Comparison of ENCODE assay signal across 8 mouse cellular contexts in the genomic region with DNA sequence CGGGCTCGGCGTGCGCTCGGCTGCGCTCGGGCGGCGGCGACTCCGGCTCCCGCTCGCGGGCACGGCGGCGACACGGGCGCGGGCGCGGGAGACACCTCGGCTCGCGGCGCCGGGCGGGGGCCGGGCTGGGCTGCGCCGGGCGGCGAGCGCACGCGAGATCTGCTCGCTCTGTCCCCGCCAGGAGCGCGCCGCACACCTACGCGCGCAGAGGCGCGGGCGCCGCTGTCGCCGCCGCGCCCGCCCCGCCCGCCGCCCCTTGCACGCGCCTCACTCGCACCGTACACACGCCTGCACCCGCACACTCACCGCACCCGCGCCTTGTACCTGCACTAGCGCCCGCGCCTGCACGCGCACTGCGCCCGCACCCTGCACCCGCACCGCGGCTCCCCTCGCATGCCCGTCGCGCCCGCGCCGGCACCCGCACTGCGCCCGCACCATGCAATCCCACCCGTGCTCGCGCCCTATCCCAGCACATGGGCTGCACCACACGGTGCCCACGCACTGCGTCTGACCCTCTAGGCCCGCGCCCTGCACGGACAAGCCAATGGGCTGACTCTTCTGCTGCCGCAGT. TPM values are rescaled to one million over a fixed set of nuclear protein-coding genes. Genes with fewer than 3 reads are reported as not detected.
DNase-seq lines count a peak whose midpoint lies in the region; ATAC-seq and TF ChIP-seq lines count a peak whose summit lies in the region.

No protein-coding gene starts in this region.

- peaks cover 86% of the 10 kb centered on the region for H3K27me3 ChIP-seq in lung, embryonic 15.5 days
- H3K27me3 ChIP-seq in hindbrain, embryonic 14.5 days (ENCODE audit: control insufficient read depth, insufficient read depth, low read length), result peaks cover 51% of the 10 kb centered on the region
- H3K27me3 ChIP-seq in liver, embryonic 12.5 days (replicated peaks), result peaks cover 94% of the 10 kb centered on the region

- DNase-seq in lung, postnatal 14 days, result no peak
- peak; percentile 79 for DNase-seq in hindbrain, embryonic 14.5 days (ENCODE audit: low spot score)
- DNase-seq in right cerebral cortex, postnatal 25 days, result peak; percentile 85
- no peak for DNase-seq in natural killer cell, adult 2 months (ENCODE audit: low spot score in 2 of 2)
- DNase-seq in T-cell, adult 2 months (ENCODE audit: low spot score), result no peak

- 0 out of 2 replicates have a peak overlapping the region, but pooled peaks have one; percentile 2 for H3K9ac ChIP-seq in lung, embryonic 15.5 days
- peak overlapping the region; percentile 88 for H3K9ac ChIP-seq in hindbrain, embryonic 14.5 days
- H3K9ac ChIP-seq in liver, embryonic 12.5 days, result no peak overlapping the region

- no peak overlapping the region for H3K27ac ChIP-seq in lung, embryonic 15.5 days
- H3K27ac ChIP-seq in cortical plate, adult 2 months (ENCODE audit: insufficient read depth, low read length), result peak overlapping the region; percentile 98
- peak overlapping the region; percentile 87 for H3K27ac ChIP-seq in hindbrain, embryonic 14.5 days
- no peak overlapping the region for H3K27ac ChIP-seq in liver, embryonic 12.5 days

- no peak; the same call in 1 of the 2 replicates for ATAC-seq in lung, embryonic 15.5 days (ENCODE audit: borderline replicate concordance, extremely low read depth, low FRiP score, low TSS enrichment)
- peak; percentile 88 for ATAC-seq in hindbrain, embryonic 14.5 days (ENCODE audit: low FRiP score)
- ATAC-seq in liver, embryonic 12.5 days, result no peak

- WGBS in lung, embryonic 15.5 days, result under 1% methylated on average over 70 of the region's 95 CpGs
- WGBS in hindbrain, embryonic 14.5 days, result under 1% methylated on average over 61 of the region's 95 CpGs
- WGBS in liver, embryonic 12.5 days (ENCODE audit: insufficient replicate concordance), result 3% methylated on average over 89 of the region's 95 CpGs

- peak overlapping the region; percentile 46 for H3K4me3 ChIP-seq in lung, embryonic 15.5 days
- H3K4me3 ChIP-seq in cortical plate, adult 2 months (ENCODE audit: insufficient read depth, low read length), result peak overlapping the region; percentile 47
- peak overlapping the region; percentile 75 for H3K4me3 ChIP-seq in hindbrain, embryonic 14.5 days (replicated peaks; ENCODE audit: low read length)
- peak overlapping the region; percentile 43 for H3K4me3 ChIP-seq in liver, embryonic 12.5 days

- TF ChIP-seq POLR2A in cortical plate, adult 2 months (IDR thresholded peaks at IDR 0.05; ENCODE audit: extremely low read depth, insufficient read depth, low read length), result no peak

- no peak for TF ChIP-seq CTCF in cortical plate, adult 2 months (IDR thresholded peaks at IDR 0.05; ENCODE audit: extremely low read depth, insufficient read depth, low read length)

- H3K36me3 ChIP-seq in lung, embryonic 15.5 days, result no peaks in the 10 kb centered on the region
- no peaks in the 10 kb centered on the region; the same call in 1 of the 2 replicates for H3K36me3 ChIP-seq in hindbrain, embryonic 14.5 days (replicated peaks; ENCODE audit: control insufficient read depth, insufficient read depth)
- H3K36me3 ChIP-seq in liver, embryonic 12.5 days, result no peaks in the 10 kb centered on the region

- H3K4me1 ChIP-seq in lung, embryonic 15.5 days, result peaks cover 7% of the 10 kb centered on the region
- H3K4me1 ChIP-seq in cortical plate, adult 2 months (ENCODE audit: control insufficient read depth, insufficient read depth, low read length), result peaks cover 16% of the 10 kb centered on the region
- H3K4me1 ChIP-seq in hindbrain, embryonic 14.5 days (replicated peaks; ENCODE audit: control insufficient read depth, insufficient read depth, low read length), result peaks cover 24% of the 10 kb centered on the region; the same call in 1 of the 2 replicates
- peaks cover 8% of the 10 kb centered on the region; the same call in 1 of the 2 replicates for H3K4me1 ChIP-seq in liver, embryonic 12.5 days

- H3K4me2 ChIP-seq in lung, embryonic 15.5 days, result peak overlapping the region; percentile 85
- H3K4me2 ChIP-seq in hindbrain, embryonic 14.5 days (replicated peaks), result peak overlapping the region; percentile 77
- peak overlapping the region; percentile 67 for H3K4me2 ChIP-seq in liver, embryonic 12.5 days

- H3K9me3 ChIP-seq in lung, embryonic 15.5 days, result no peaks in the 10 kb centered on the region
- H3K9me3 ChIP-seq in hindbrain, embryonic 14.5 days (ENCODE audit: control insufficient read depth, low read length), result no peaks in the 10 kb centered on the region
- no peaks in the 10 kb centered on the region for H3K9me3 ChIP-seq in liver, embryonic 12.5 days (replicated peaks)

RNA-seq across cellular contexts. Expression of a gene that starts 0.5 kb away (rescaled TPM):
- 0.79 and 1.4 TPM in 2 replicates for polyA plus RNA-seq in lung, embryonic 15.5 days (2015; fragmentation: Nextera tagmentation; extraction: Ambion mirVana)
- polyA plus RNA-seq in cortical plate, adult 2 months (2012; rRNA removed), result 499 and 547 TPM in 2 replicates
- polyA plus RNA-seq in hindbrain, embryonic 14.5 days (2014; fragmentation: Nextera tagmentation; extraction: Ambion mirVana), result 117 and 126 TPM in 2 replicates
- 0.19 and 0.43 TPM in 2 replicates for polyA plus RNA-seq in liver, embryonic 12.5 days (2016; fragmentation: Nextera tagmentation; extraction: Ambion mirVana)

Comparison
In these comparisons a context has a peak if more than half of its experiments do, and no peak if none do; other contexts are left out.
1. H3K27ac ChIP-seq: peak in cortical plate, adult 2 months (single experiment) and hindbrain, embryonic 14.5 days (single experiment); none in lung, embryonic 15.5 days (single experiment) and liver, embryonic 12.5 days (single experiment).
2. DNase-seq: peak in hindbrain, embryonic 14.5 days (single experiment) and right cerebral cortex, postnatal 25 days (single experiment); none in lung, postnatal 14 days (single experiment), natural killer cell, adult 2 months (0 of 2) and T-cell, adult 2 months (single experiment).
3. RNA of a gene that starts 0.5 kb away (polyA plus RNA-seq): 499 to 547 TPM in cortical plate, adult 2 months and 117 to 126 TPM in hindbrain, embryonic 14.5 days; 0.79 to 1.4 TPM in lung, embryonic 15.5 days and 0.19 to 0.43 TPM in liver, embryonic 12.5 days; every median in the first group is over 10 times any median in the second.
4. Peak in every context shown above with its lines, with median percentiles within 50 percentile points of each other: H3K4me2 ChIP-seq and H3K4me3 ChIP-seq.